Mouse (Mus musculus) embryonic facial prominence, embryonic 14.5 days (tissue): ENCODE measurements around the gene Cldn11. TPM values are rescaled to one million over a fixed set of nuclear protein-coding genes. Genes with fewer than 3 reads are reported as not detected.
"Not testable (repeated sequence)": the region's sequence is repeated elsewhere in the genome, so short reads cannot be mapped to it uniquely, and the experiment has no call there.

ENCODE experiments used
- ATAC-seq: fragments of 200-750 bp; cut with Nextera tagmentation; 2 replicates; pipeline ENCODE4 v1.8.0; 2017; ENCODE audit warnings: low read depth, moderate number of reproducible peaks, moderate TSS enrichment
- DNase-seq: peaks from one replicate; pipeline ENCODE4 v3.0.0-alpha.2; 2015; ENCODE audit warnings: low spot score
- H3K27ac ChIP-seq: fragments of 300-500 bp; sonication (generic); replicated peaks from 2 replicates; pipeline ENCODE4 v1.5.1; 2014; ENCODE audit warnings: low read depth, mild to moderate bottlenecking, low read length, moderate library complexity
- H3K27me3 ChIP-seq: fragments of 300-500 bp; sonication (generic); replicated peaks from 2 replicates; pipeline ENCODE4 v1.6.1; 2014; ENCODE audit warnings: low read length; ENCODE audit not compliant: control insufficient read depth, insufficient read depth
- H3K36me3 ChIP-seq: fragments of 300-500 bp; sonication (generic); 2 replicates; pipeline ENCODE4 v1.6.1; 2014; ENCODE audit warnings: low read length, mixed read lengths; ENCODE audit not compliant: control insufficient read depth, insufficient read depth
- H3K4me1 ChIP-seq: fragments of 300-500 bp; sonication (generic); 2 replicates; pipeline ENCODE4 v1.6.1; 2014; ENCODE audit warnings: antibody characterized with exemption, low read length; ENCODE audit not compliant: control insufficient read depth, insufficient read depth
- H3K4me2 ChIP-seq: fragments of 300-500 bp; sonication (generic); 2 replicates; pipeline ENCODE4 v1.6.1; 2014; ENCODE audit warnings: low read depth, mild to moderate bottlenecking, low read length, moderate library complexity, mixed read lengths
- H3K4me3 ChIP-seq: fragments of 300-500 bp; sonication (generic); 2 replicates; pipeline ENCODE4 v1.5.1; 2014; ENCODE audit warnings: low read depth, mild to moderate bottlenecking, low read length
- H3K9ac ChIP-seq: fragments of 300-500 bp; sonication (generic); 2 replicates; pipeline ENCODE4 v1.6.1; 2014; ENCODE audit warnings: low read depth, mild to moderate bottlenecking, low read length, moderate library complexity, mixed read lengths
- H3K9me3 ChIP-seq: fragments of 300-500 bp; sonication (generic); 2 replicates; pipeline ENCODE4 v1.6.1; 2016; ENCODE audit warnings: low read length; ENCODE audit not compliant: control insufficient read depth
- WGBS: fragments of 180-500 bp; shearing (Covaris S2); extraction: QIAGEN DNeasy Blood & Tissue Kit; methylation state at CpG from one replicate; pipeline ENCODE4 v1.1.7; 2014; 5-methylcytosine and 5-hydroxymethylcytosine counted together
- polyA plus RNA-seq: library from polyadenylated mRNA; unstranded; fragments of >200 nt; fragmentation: Nextera tagmentation; extraction: Ambion mirVana; gene quantifications from 2 replicates; pipeline ENCODE4 v1.2.1, GENCODE M21; 2014

Gene Cldn11
- polyA plus RNA-seq, 1 experiment from 2014 or later, result 59.9 TPM

DNA sequence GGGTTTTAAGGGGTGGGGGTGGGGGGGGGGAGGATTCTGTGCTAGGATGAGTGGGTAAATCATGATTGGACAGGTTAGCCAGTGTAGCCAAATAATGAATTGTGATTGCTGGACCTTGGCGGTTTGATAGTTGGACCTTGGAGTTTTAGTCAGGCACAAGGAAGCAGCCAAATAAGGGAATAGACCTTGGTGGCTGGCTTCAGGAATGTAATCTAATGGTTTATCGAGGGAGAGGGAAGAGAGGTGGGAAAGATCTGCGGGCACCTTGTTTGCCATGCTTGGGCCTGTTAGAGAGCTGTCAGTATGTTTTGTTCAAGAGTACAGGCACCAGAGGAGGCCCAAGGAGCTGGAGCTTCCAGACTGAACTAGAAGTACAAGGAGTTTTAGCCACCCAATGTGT, 22.9 kb upstream of the Cldn11 start:
- no peak for ATAC-seq
- Histone ChIP-seq H3K9me3 (no peaks in the 10 kb centered on the region), H3K4me2 (no peak overlapping the region), H3K4me3 (no peak overlapping the region), H3K4me1 (no peaks in the 10 kb centered on the region), H3K9ac (no peak overlapping the region), H3K27me3 (no peaks in the 10 kb centered on the region), H3K36me3 (peaks cover 8% of the 10 kb centered on the region; the same call in 1 of the 2 replicates), H3K27ac (no peak overlapping the region)
- WGBS, result 88% methylated on average over 3 of the region's 3 CpGs
- no peak for DNase-seq

DNA sequence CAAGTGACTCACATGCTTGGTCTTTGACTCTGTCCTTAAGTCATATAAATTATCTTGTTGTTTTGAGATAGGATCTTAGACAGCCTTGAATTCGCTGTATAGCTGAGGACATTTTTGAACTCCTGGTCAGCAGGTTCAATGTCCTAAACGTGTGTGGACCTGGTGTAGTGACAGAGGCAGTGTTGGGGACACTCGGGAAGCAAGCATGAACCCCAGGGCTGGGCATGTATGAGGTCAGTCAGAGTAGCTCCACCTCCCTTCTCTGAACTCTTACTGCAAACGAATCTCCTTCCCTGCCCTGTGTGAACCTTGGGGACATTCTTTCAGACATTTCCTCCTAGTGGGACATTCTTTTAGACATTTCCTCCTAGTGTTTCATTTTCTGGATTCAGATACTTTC, 20.0 kb upstream of the Cldn11 start:
- H3K4me1 ChIP-seq, result no peaks in the 10 kb centered on the region
- no peak overlapping the region for H3K4me2 ChIP-seq
- no peaks in the 10 kb centered on the region for H3K27me3 ChIP-seq
- H3K4me3 ChIP-seq, result no peak overlapping the region
- no peaks in the 10 kb centered on the region for H3K36me3 ChIP-seq
- ATAC-seq (no peak), DNase-seq (no peak)
- no peak overlapping the region for H3K27ac ChIP-seq
- no peak overlapping the region for H3K9ac ChIP-seq
- H3K9me3 ChIP-seq, result no peaks in the 10 kb centered on the region
- 51% methylated on average over 4 of the region's 4 CpGs for WGBS

DNA sequence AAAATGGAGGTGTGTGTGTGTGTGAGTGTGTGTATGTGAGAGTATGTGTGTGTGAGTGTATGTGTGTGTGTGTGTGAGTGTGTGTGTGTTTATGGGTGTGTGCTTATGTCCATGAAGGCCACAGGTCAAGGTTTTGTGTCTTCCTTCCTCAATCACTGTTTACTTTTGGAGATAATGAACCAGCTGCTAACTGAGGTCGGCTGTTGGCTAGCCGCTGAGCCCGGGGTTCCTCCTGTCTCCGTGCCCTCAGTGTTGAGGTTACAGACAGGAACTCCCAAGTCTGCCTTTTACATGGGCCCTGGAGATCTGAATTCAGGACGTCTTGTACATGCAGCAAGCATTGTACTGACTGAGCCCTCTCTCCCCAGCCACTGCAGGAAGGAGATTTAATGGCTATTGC, 16.1 kb upstream of the Cldn11 start:
- ATAC-seq (no peak), DNase-seq (no peak)
- no peaks in the 10 kb centered on the region for H3K9me3 ChIP-seq
- no peak overlapping the region for H3K27ac ChIP-seq
- WGBS, result 63% methylated on average over 5 of the region's 5 CpGs
- H3K4me1 ChIP-seq, result no peaks in the 10 kb centered on the region
- H3K4me3 ChIP-seq, result no peak overlapping the region
- H3K9ac ChIP-seq, result no peak overlapping the region
- no peak overlapping the region for H3K4me2 ChIP-seq
- no peaks in the 10 kb centered on the region for H3K36me3 ChIP-seq
- no peaks in the 10 kb centered on the region for H3K27me3 ChIP-seq

DNA sequence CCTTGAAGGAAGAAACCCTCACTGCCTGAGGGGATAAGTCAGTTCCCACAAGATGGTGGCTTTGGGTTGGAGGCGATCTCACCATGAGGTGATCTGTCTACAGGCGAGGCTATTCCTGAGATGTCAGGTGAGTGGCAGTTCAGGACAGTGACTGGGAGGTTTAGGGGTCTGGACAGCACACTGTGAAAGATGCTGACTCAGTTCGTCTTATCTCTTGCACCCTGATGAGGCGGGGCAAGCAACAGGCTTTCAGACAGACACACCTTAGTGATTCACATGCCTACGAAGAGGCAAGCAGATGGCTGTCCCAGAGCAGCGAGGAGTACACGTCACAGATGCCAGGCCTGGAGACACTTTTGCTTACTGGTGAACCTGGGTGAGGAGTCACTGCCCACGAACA, 15.5 kb upstream of the Cldn11 start:
- Histone ChIP-seq H3K36me3 (no peaks in the 10 kb centered on the region), H3K27me3 (no peaks in the 10 kb centered on the region), H3K4me1 (no peaks in the 10 kb centered on the region), H3K4me3 (no peak overlapping the region), H3K9ac (no peak overlapping the region), H3K4me2 (no peak overlapping the region), H3K9me3 (no peaks in the 10 kb centered on the region), H3K27ac (no peak overlapping the region)
- no peak for ATAC-seq
- DNase-seq, result no peak
- WGBS, result 78% methylated on average over 8 of the region's 8 CpGs

DNA sequence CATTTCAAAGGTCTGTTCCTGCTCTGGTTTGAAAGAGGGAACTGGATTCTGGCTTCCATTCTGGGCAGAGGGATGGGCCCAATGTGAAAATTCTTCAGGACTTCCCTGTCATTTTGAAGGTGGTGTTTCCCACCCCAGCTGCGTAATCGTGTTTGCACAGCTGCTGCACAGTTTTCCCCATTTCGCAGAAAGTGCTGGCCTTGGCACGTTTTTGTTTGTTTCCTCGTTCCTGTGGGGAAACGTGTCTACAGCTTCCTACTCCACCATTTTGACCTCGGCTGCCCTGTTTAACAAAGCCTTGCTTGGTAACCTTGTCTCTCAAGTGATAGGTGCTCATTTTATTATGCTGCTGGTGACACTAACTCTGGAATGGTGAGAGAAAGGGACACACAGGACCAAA, 15.0 kb upstream of the Cldn11 start:
- WGBS, result 60% methylated on average over 7 of the region's 7 CpGs
- H3K27me3 ChIP-seq, result no peaks in the 10 kb centered on the region
- no peak overlapping the region for H3K4me2 ChIP-seq
- H3K9ac ChIP-seq, result no peak overlapping the region
- ATAC-seq (no peak), DNase-seq (peak; percentile 44)
- no peaks in the 10 kb centered on the region for H3K4me1 ChIP-seq
- H3K4me3 ChIP-seq, result no peak overlapping the region
- no peaks in the 10 kb centered on the region for H3K9me3 ChIP-seq
- H3K27ac ChIP-seq, result no peak overlapping the region
- H3K36me3 ChIP-seq, result no peaks in the 10 kb centered on the region

DNA sequence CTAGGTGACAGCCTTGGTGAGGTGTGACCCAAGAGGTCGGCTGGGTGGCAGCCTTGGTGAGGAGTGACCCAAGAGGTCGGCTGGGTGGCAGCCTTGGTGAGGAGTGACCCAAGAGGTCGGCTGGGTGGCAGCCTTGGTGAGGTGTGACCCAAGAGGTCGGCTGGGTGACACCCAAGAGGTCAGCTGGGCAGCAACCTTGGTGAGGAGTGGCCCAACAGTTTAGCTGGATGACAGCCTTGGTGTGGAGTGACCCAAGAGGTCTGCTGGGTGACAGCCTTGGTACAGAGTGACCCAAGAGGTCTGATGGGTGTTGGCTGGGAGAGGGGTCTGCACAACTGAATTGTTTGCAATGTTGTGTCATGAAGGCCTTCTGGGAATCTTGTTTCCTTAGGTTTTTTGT, 13.1 kb upstream of the Cldn11 start:
- 59% methylated on average over 4 of the region's 4 CpGs for WGBS
- not testable (repeated sequence) for H3K9me3 ChIP-seq, DNase-seq, H3K27me3 ChIP-seq, H3K4me2 ChIP-seq, H3K4me3 ChIP-seq, H3K4me1 ChIP-seq, H3K27ac ChIP-seq, H3K36me3 ChIP-seq, ATAC-seq, H3K9ac ChIP-seq

DNA sequence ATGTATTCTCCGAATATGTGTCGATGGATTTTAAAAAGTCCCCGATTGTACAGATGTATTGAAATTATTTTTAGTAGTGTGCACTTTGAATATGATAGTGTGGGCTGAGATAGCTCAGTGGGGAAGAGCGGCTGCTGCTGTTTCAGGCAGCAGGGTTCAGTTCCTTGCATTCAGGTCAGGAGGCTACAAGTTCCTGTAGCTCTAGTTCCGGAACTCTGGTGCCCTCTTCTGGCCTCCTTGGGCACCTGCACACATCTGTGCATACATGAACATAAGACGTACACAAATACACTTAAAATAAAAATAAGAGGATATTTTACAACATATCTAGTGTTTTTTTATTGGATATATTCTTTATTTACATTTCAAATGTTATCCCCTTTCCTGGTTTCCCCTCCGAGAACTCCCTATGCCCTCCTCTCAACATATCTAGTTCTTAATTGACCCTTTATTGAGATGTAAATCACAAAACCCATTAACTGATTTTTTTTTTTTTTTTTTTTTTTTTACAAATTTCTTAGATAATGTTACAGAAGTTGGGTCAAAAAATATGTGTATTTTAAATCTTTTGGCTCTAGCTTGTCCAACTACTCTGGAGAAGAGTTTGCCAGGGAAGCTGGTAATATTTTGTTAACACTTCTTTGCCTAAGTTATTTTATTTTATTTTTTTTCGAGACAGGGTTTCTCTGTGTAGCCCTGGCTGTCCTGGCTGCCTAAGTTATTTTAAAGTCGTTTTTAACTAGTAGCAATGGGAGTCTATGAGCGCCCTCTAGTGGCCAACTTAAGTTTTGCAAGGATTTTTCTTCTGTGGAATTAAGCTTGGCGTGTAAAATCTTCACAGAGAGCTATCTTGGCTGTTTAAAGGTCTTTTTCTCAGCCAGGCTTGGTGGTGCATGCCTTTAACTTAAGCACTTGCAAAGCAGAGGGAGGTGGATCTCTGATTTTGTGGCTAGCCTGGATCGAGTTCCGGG, 11.0 kb upstream of the Cldn11 start:
- H3K27me3 ChIP-seq, result no peaks in the 10 kb centered on the region
- no peak overlapping the region for H3K4me3 ChIP-seq
- ATAC-seq (no peak), DNase-seq (peak; percentile 80)
- H3K27ac ChIP-seq, result no peak overlapping the region
- no peak overlapping the region for H3K9ac ChIP-seq
- H3K9me3 ChIP-seq, result no peaks in the 10 kb centered on the region
- WGBS, result 59% methylated on average over 13 of the region's 13 CpGs
- H3K4me1 ChIP-seq, result no peaks in the 10 kb centered on the region
- H3K4me2 ChIP-seq, result no peak overlapping the region
- no peaks in the 10 kb centered on the region for H3K36me3 ChIP-seq

DNA sequence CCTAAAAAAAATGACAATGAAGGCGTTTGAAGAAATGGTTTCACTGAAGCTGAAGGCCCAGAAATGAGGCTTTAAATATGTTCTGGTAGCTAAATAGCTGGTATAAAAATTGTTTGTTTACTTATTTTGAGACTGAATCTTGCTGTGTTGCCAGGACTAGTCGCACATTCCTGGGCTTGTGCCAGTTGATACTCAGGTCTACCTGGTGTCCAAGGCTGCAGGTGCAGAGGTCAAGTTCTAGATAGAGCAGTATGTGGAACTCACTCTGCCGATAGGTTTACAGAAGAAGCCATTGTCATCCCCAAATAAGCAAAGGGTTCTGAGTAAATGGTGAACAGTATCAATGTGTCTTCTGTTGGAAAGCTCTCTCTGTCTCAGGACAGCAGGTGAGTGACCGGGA, 8.1 kb upstream of the Cldn11 start:
- WGBS, result 78% methylated on average over 4 of the region's 4 CpGs
- ATAC-seq (no peak), DNase-seq (no peak)
- Histone ChIP-seq H3K27me3 (no peaks in the 10 kb centered on the region), H3K4me3 (no peak overlapping the region), H3K4me1 (no peaks in the 10 kb centered on the region), H3K9me3 (no peaks in the 10 kb centered on the region), H3K27ac (no peak overlapping the region), H3K9ac (no peak overlapping the region), H3K36me3 (no peaks in the 10 kb centered on the region), H3K4me2 (no peak overlapping the region)

DNA sequence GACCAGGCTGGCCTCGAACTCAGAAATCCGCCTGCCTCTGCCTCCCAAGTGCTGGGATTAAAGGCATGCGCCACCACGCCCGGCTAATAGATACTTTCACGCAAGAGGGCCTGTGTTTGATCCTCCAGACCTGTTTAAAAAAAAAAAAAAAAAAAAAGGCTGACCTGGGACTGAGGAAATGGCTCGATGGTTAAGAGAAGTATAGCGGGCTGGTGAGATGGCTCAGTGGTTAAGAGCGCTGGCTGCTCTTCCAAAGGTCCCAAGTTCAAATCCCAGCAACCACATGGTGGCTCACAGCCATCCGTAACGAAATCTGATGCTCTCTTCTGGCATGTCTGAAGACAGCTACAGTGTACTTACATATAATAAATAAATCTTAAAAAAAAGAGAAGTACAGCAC, 4.5 kb upstream of the Cldn11 start:
- not testable (repeated sequence) for H3K9me3 ChIP-seq, H3K27ac ChIP-seq, DNase-seq, H3K4me3 ChIP-seq, H3K4me2 ChIP-seq, H3K36me3 ChIP-seq, H3K4me1 ChIP-seq, H3K27me3 ChIP-seq, H3K9ac ChIP-seq, ATAC-seq
- WGBS, result 81% methylated on average over 11 of the region's 11 CpGs
